Mouse (Mus musculus): ENCODE measurements at regions not wholly inside any gene's neighbourhood (a gene's known extent, or its start where the extent isn't known, plus 50 kb on each side); places are given as distances from the start of the nearest gene placed in this dataset.

- no peak for DNase-seq (ENCODE audit: extremely low spot score in 1 of 2, low spot score in 2 of 2)
- no peak for TF ChIP-seq CTCF (IDR thresholded peaks at IDR 0.05)
- intact Hi-C loops (cut with DNase I), result no loop called here
- H3K4me3 ChIP-seq, result no peak overlapping the region
- H3K27ac ChIP-seq, result no peak overlapping the region
These were observed 356.1 kb downstream of the Fgf9 start for GRCm38 (mm10) chr14:58426472-58426871.

- no peak overlapping the region for H3K27ac ChIP-seq
- intact Hi-C loops (cut with DNase I), result no loop called here
- DNase-seq (ENCODE audit: extremely low spot score in 1 of 2, low spot score in 2 of 2), result no peak
These were observed 351.6 kb downstream of the Fgf9 start for GRCm38 (mm10) chr14:58421904-58422303.

GRCm38 (mm10) chr14:58417545-58417944 lies 347.2 kb downstream of the Fgf9 start:
- DNase-seq (ENCODE audit: extremely low spot score in 1 of 2, low spot score in 2 of 2), result no peak
- no peak overlapping the region for H3K4me3 ChIP-seq
- TF ChIP-seq CTCF (IDR thresholded peaks at IDR 0.05), result no peak
- intact Hi-C loops (cut with DNase I), result no loop called here
- H3K27ac ChIP-seq, result no peak overlapping the region

More at GRCm38 (mm10) chr14:58421904-58422303, 351.6 kb downstream of the Fgf9 start:
- TF ChIP-seq CTCF (IDR thresholded peaks at IDR 0.05), result no peak
- H3K4me3 ChIP-seq, result no peak overlapping the region

- no peak for TF ChIP-seq CTCF (IDR thresholded peaks at IDR 0.05)
- DNase-seq (ENCODE audit: extremely low spot score in 1 of 2, low spot score in 2 of 2), result no peak
- no peak overlapping the region for H3K4me3 ChIP-seq
- intact Hi-C loops (cut with DNase I), result no loop called here
- H3K27ac ChIP-seq, result no peak overlapping the region
These were observed 321.8 kb downstream of the Fgf9 start for GRCm38 (mm10) chr14:58392055-58392726.

- TF ChIP-seq CTCF (IDR thresholded peaks at IDR 0.05), result no peak
- Histone ChIP-seq H3K4me3 (no peak overlapping the region), H3K27ac (no peak overlapping the region)
- no peak for DNase-seq (ENCODE audit: extremely low spot score in 1 of 2, low spot score in 2 of 2)
- intact Hi-C loops (cut with DNase I), result no loop called here
These were observed 320.4 kb downstream of the Fgf9 start for GRCm38 (mm10) chr14:58390741-58391140.

- no peak overlapping the region for H3K27ac ChIP-seq
- H3K4me3 ChIP-seq, result no peak overlapping the region
- no peak for DNase-seq (ENCODE audit: extremely low spot score in 1 of 2, low spot score in 2 of 2)
- intact Hi-C loops (cut with DNase I), result no loop called here
- no peak for TF ChIP-seq CTCF (IDR thresholded peaks at IDR 0.05)
These were observed 317.1 kb downstream of the Fgf9 start for GRCm38 (mm10) chr14:58387348-58388000.

GRCm38 (mm10) chr14:58375056-58375455 lies 304.7 kb downstream of the Fgf9 start:
- no peak for DNase-seq (ENCODE audit: extremely low spot score in 1 of 2, low spot score in 2 of 2)
- Histone ChIP-seq H3K27ac (no peak overlapping the region), H3K4me3 (no peak overlapping the region)
- TF ChIP-seq CTCF (IDR thresholded peaks at IDR 0.05), result no peak
- intact Hi-C loops (cut with DNase I), result no loop called here

GRCm38 (mm10) chr14:58356824-58357223 lies 286.5 kb downstream of the Fgf9 start:
- DNase-seq (ENCODE audit: extremely low spot score in 1 of 2, low spot score in 2 of 2), result no peak
- TF ChIP-seq CTCF (IDR thresholded peaks at IDR 0.05), result no peak
- Histone ChIP-seq H3K4me3 (no peak overlapping the region), H3K27ac (no peak overlapping the region)
- intact Hi-C loops (cut with DNase I), result no loop called here

- Histone ChIP-seq H3K4me3 (no peak overlapping the region), H3K27ac (no peak overlapping the region)
- intact Hi-C loops (cut with DNase I), result no loop called here
- no peak for TF ChIP-seq CTCF (IDR thresholded peaks at IDR 0.05)
- peak; percentile 8 to 32 for DNase-seq (ENCODE audit: extremely low spot score in 1 of 2, low spot score in 2 of 2)
These were observed 282.6 kb downstream of the Fgf9 start for GRCm38 (mm10) chr14:58352986-58353385.

GRCm38 (mm10) chr14:58336148-58336547 lies 265.8 kb downstream of the Fgf9 start:
- no peak for DNase-seq (ENCODE audit: extremely low spot score in 1 of 2, low spot score in 2 of 2)
- intact Hi-C loops (cut with DNase I), result no loop called here
- no peak overlapping the region for H3K4me3 ChIP-seq
- no peak overlapping the region for H3K27ac ChIP-seq
- TF ChIP-seq CTCF (IDR thresholded peaks at IDR 0.05), result no peak

GRCm38 (mm10) chr14:58323164-58323563 lies 252.8 kb downstream of the Fgf9 start:
- TF ChIP-seq CTCF (IDR thresholded peaks at IDR 0.05), result no peak
- Histone ChIP-seq H3K27ac (no peak overlapping the region), H3K4me3 (no peak overlapping the region)
- intact Hi-C loops (cut with DNase I), result no loop called here
- no peak for DNase-seq (ENCODE audit: extremely low spot score in 1 of 2, low spot score in 2 of 2)

- intact Hi-C loops (cut with DNase I), result no loop called here
- no peak overlapping the region for H3K4me3 ChIP-seq
- DNase-seq (ENCODE audit: extremely low spot score in 1 of 2, low spot score in 2 of 2), result no peak
- TF ChIP-seq CTCF (IDR thresholded peaks at IDR 0.05), result no peak
- H3K27ac ChIP-seq, result no peak overlapping the region
These were observed 252.1 kb downstream of the Fgf9 start for GRCm38 (mm10) chr14:58322461-58322860.

GRCm38 (mm10) chr14:58321875-58322274 lies 251.5 kb downstream of the Fgf9 start:
- intact Hi-C loops (cut with DNase I), result no loop called here
- Histone ChIP-seq H3K4me3 (no peak overlapping the region), H3K27ac (no peak overlapping the region)
- no peak for DNase-seq (ENCODE audit: extremely low spot score in 1 of 2, low spot score in 2 of 2)
- TF ChIP-seq CTCF (IDR thresholded peaks at IDR 0.05), result no peak

Data from left cerebral cortex, adult 2 months (tissue).